Mouse (Mus musculus) midbrain, embryonic 12.5 days (tissue): ENCODE results near the gene R3hdml. TPM values are rescaled to one million over a fixed set of nuclear protein-coding genes. Genes with fewer than 3 reads are reported as not detected.
"Not testable (repeated sequence)": the region's sequence is repeated elsewhere in the genome, so short reads cannot be mapped to it uniquely, and the experiment has no call there.

Source experiments
- ATAC-seq: fragments of 200-750 bp; cut with Nextera tagmentation; 2 replicates; pipeline ENCODE4 v1.8.0; 2017; ENCODE audit warnings: low read depth, moderate TSS enrichment, moderate library complexity; ENCODE audit not compliant: low FRiP score
- H3K27ac ChIP-seq: fragments of 300-500 bp; sonication (generic); replicated peaks from 2 replicates; pipeline ENCODE4 v1.5.1; 2016; ENCODE audit warnings: mild to moderate bottlenecking
- H3K27me3 ChIP-seq: fragments of 300-500 bp; sonication (generic); 2 replicates; pipeline ENCODE4 v1.6.1; 2016; ENCODE audit warnings: mild to moderate bottlenecking
- H3K36me3 ChIP-seq: fragments of 300-500 bp; sonication (generic); 2 replicates; pipeline ENCODE4 v1.6.1; 2016
- H3K4me1 ChIP-seq: fragments of 300-500 bp; sonication (generic); 2 replicates; pipeline ENCODE4 v1.6.1; 2016
- H3K4me2 ChIP-seq: fragments of 300-500 bp; sonication (generic); replicated peaks from 2 replicates; pipeline ENCODE4 v1.6.1; 2016; ENCODE audit warnings: mild to moderate bottlenecking, moderate library complexity
- H3K4me3 ChIP-seq: fragments of 300-500 bp; sonication (generic); 2 replicates; pipeline ENCODE4 v1.5.1; 2016; ENCODE audit warnings: mild to moderate bottlenecking
- H3K9ac ChIP-seq: fragments of 300-500 bp; sonication (generic); replicated peaks from 2 replicates; pipeline ENCODE4 v1.6.1; 2016; ENCODE audit warnings: mild to moderate bottlenecking, moderate library complexity
- H3K9me3 ChIP-seq: fragments of 300-500 bp; sonication (generic); 2 replicates; pipeline ENCODE4 v1.6.1; 2016; ENCODE audit warnings: mild to moderate bottlenecking
- WGBS: fragments of 180-500 bp; shearing (Covaris S2); methylation state at CpG from one replicate; pipeline ENCODE4 v1.1.7; 2016; 5-methylcytosine and 5-hydroxymethylcytosine counted together
- polyA plus RNA-seq: library from polyadenylated mRNA; unstranded; fragments of >200 nt; fragmentation: Nextera tagmentation; extraction: Ambion mirVana; gene quantifications from 2 replicates; pipeline ENCODE4 v1.2.1, GENCODE M21; 2016

Gene R3hdml
- not detected in 2 replicates for polyA plus RNA-seq

GRCm38 (mm10) chr2:163492018-163492417 is at the start of gene R3hdml:
R3hdml (plus strand) TSS chr2:163492318.
- ATAC-seq: no peak
- Histone ChIP-seq H3K4me1 (peaks cover 11% of the 10 kb centered on the region; the same call in 1 of the 2 replicates), H3K4me2 (no peak within 1 kb of the TSS), H3K4me3 (no peak within 1 kb of the TSS), H3K27ac (no peak within 1 kb of the TSS), H3K9ac (no peak within 1 kb of the TSS), H3K36me3 (no peaks in the 10 kb centered on the region), H3K27me3 (no peaks in the 10 kb centered on the region), H3K9me3 (no peaks in the 10 kb centered on the region)
- 77% methylated on average over 5 of the region's 5 CpGs for WGBS

GRCm38 (mm10) chr2:163443543-163443942 is 48.6 kb upstream of the R3hdml start:
- peaks cover 27% of the 10 kb centered on the region for H3K4me1 ChIP-seq
- no peak overlapping the region for H3K9ac ChIP-seq
- H3K9me3 ChIP-seq: no peaks in the 10 kb centered on the region
- H3K27ac ChIP-seq: no peak overlapping the region
- no peak overlapping the region for H3K4me2 ChIP-seq
- ATAC-seq: no peak
- 0 out of 2 replicates have a peak, but pooled peaks cover 4% of the 10 kb centered on the region for H3K27me3 ChIP-seq
- no peak overlapping the region for H3K4me3 ChIP-seq
- 72% methylated on average over 6 of the region's 6 CpGs for WGBS
- peaks cover 21% of the 10 kb centered on the region for H3K36me3 ChIP-seq

- ATAC-seq: no peak
- no peak overlapping the region for H3K9ac ChIP-seq
- 75% methylated on average over 7 of the region's 7 CpGs for WGBS
Measured at GRCm38 (mm10) chr2:163444017-163444416, 48.1 kb upstream of the R3hdml start.

GRCm38 (mm10) chr2:163447375-163447774 is 44.7 kb upstream of the R3hdml start:
- WGBS: 75% methylated on average over 11 of the region's 12 CpGs
- no peak overlapping the region for H3K27ac ChIP-seq
- peaks cover 33% of the 10 kb centered on the region for H3K36me3 ChIP-seq
- ATAC-seq: no peak
- no peak overlapping the region for H3K4me2 ChIP-seq
- H3K9ac ChIP-seq: no peak overlapping the region
- H3K4me3 ChIP-seq: no peak overlapping the region
- H3K27me3 ChIP-seq: no peaks in the 10 kb centered on the region; the same call in 1 of the 2 replicates
- H3K4me1 ChIP-seq: no peaks in the 10 kb centered on the region
- no peaks in the 10 kb centered on the region for H3K9me3 ChIP-seq

More at GRCm38 (mm10) chr2:163444017-163444416, 48.1 kb upstream of the R3hdml start:
- no peaks in the 10 kb centered on the region for H3K27me3 ChIP-seq
- H3K9me3 ChIP-seq: no peaks in the 10 kb centered on the region
- no peak overlapping the region for H3K4me3 ChIP-seq
- no peak overlapping the region for H3K27ac ChIP-seq
- H3K4me2 ChIP-seq: no peak overlapping the region
- peaks cover 22% of the 10 kb centered on the region for H3K4me1 ChIP-seq
- H3K36me3 ChIP-seq: peaks cover 22% of the 10 kb centered on the region

GRCm38 (mm10) chr2:163449276-163449675 is 42.8 kb upstream of the R3hdml start:
- H3K4me1 ChIP-seq: no peaks in the 10 kb centered on the region
- H3K4me2 ChIP-seq: no peak overlapping the region
- no peak overlapping the region for H3K27ac ChIP-seq
- no peak overlapping the region for H3K9ac ChIP-seq
- H3K27me3 ChIP-seq: no peaks in the 10 kb centered on the region; the same call in 1 of the 2 replicates
- H3K9me3 ChIP-seq: no peaks in the 10 kb centered on the region
- ATAC-seq: no peak
- WGBS: 75% methylated on average over 3 of the region's 3 CpGs
- no peak overlapping the region for H3K4me3 ChIP-seq
- peaks cover 49% of the 10 kb centered on the region for H3K36me3 ChIP-seq

GRCm38 (mm10) chr2:163450668-163451295 is 41.3 kb upstream of the R3hdml start:
- 80% methylated on average over 6 of the region's 6 CpGs for WGBS
- peaks cover 60% of the 10 kb centered on the region for H3K36me3 ChIP-seq

GRCm38 (mm10) chr2:163452738-163453137 is 39.4 kb upstream of the R3hdml start:
- WGBS: 89% methylated on average over 6 of the region's 6 CpGs
- Histone ChIP-seq H3K27me3 (no peaks in the 10 kb centered on the region; the same call in 1 of the 2 replicates), H3K27ac (no peak overlapping the region), H3K9ac (no peak overlapping the region), H3K4me1 (no peaks in the 10 kb centered on the region), H3K9me3 (no peaks in the 10 kb centered on the region), H3K4me2 (no peak overlapping the region), H3K36me3 (peaks cover 45% of the 10 kb centered on the region), H3K4me3 (no peak overlapping the region)
- no peak for ATAC-seq

More at GRCm38 (mm10) chr2:163450668-163451295, 41.3 kb upstream of the R3hdml start:
- Histone ChIP-seq H3K9ac (no peak overlapping the region), H3K27ac (no peak overlapping the region), H3K27me3 (no peaks in the 10 kb centered on the region; the same call in 1 of the 2 replicates), H3K4me2 (no peak overlapping the region), H3K9me3 (no peaks in the 10 kb centered on the region), H3K4me1 (no peaks in the 10 kb centered on the region), H3K4me3 (no peak overlapping the region)
- ATAC-seq: no peak

- no peak overlapping the region for H3K9ac ChIP-seq
- 94% methylated on average over 13 of the region's 13 CpGs for WGBS
- H3K9me3 ChIP-seq: no peaks in the 10 kb centered on the region
- H3K4me3 ChIP-seq: no peak overlapping the region
- H3K27ac ChIP-seq: no peak overlapping the region
- H3K4me2 ChIP-seq: no peak overlapping the region
- peaks cover 40% of the 10 kb centered on the region for H3K36me3 ChIP-seq
- H3K27me3 ChIP-seq: peaks cover 6% of the 10 kb centered on the region
- no peak for ATAC-seq
- no peaks in the 10 kb centered on the region for H3K4me1 ChIP-seq
Measured at GRCm38 (mm10) chr2:163453378-163453777, 38.7 kb upstream of the R3hdml start.

GRCm38 (mm10) chr2:163458539-163459265 is 33.4 kb upstream of the R3hdml start:
- H3K27ac ChIP-seq: no peak overlapping the region
- peaks cover 17% of the 10 kb centered on the region for H3K27me3 ChIP-seq
- H3K4me1 ChIP-seq: no peaks in the 10 kb centered on the region
- no peak overlapping the region for H3K9ac ChIP-seq
- 58% methylated on average over 27 of the region's 27 CpGs for WGBS
- ATAC-seq: no peak
- H3K4me2 ChIP-seq: 0 out of 2 replicates have a peak overlapping the region, but pooled peaks have one; percentile 14
- peaks cover 15% of the 10 kb centered on the region for H3K36me3 ChIP-seq
- H3K4me3 ChIP-seq: no peak overlapping the region
- H3K9me3 ChIP-seq: no peaks in the 10 kb centered on the region

GRCm38 (mm10) chr2:163459380-163459779 is 32.7 kb upstream of the R3hdml start:
- Histone ChIP-seq H3K9ac (no peak overlapping the region), H3K4me1 (no peaks in the 10 kb centered on the region), H3K9me3 (no peaks in the 10 kb centered on the region), H3K27ac (no peak overlapping the region), H3K4me2 (0 out of 2 replicates have a peak overlapping the region, but pooled peaks have one; percentile 14), H3K36me3 (peaks cover 9% of the 10 kb centered on the region), H3K27me3 (peaks cover 17% of the 10 kb centered on the region), H3K4me3 (no peak overlapping the region)
- 51% methylated on average over 10 of the region's 10 CpGs for WGBS
- ATAC-seq: no peak

- Histone ChIP-seq H3K27ac (no peak overlapping the region), H3K4me3 (no peak overlapping the region), H3K36me3 (no peaks in the 10 kb centered on the region), H3K27me3 (peaks cover 17% of the 10 kb centered on the region), H3K9me3 (no peaks in the 10 kb centered on the region), H3K4me1 (no peaks in the 10 kb centered on the region), H3K4me2 (no peak overlapping the region), H3K9ac (no peak overlapping the region)
- 89% methylated on average over 8 of the region's 8 CpGs for WGBS
- ATAC-seq: no peak
Measured at GRCm38 (mm10) chr2:163460622-163461021, 31.5 kb upstream of the R3hdml start.

- not testable (repeated sequence) for H3K4me2 ChIP-seq, H3K27ac ChIP-seq, H3K4me1 ChIP-seq, ATAC-seq, H3K4me3 ChIP-seq, H3K36me3 ChIP-seq, H3K9ac ChIP-seq, H3K9me3 ChIP-seq
- H3K27me3 ChIP-seq: peaks cover 17% of the 10 kb centered on the region
- 94% methylated on average over 9 of the region's 9 CpGs for WGBS
Measured at GRCm38 (mm10) chr2:163461307-163461706, 30.8 kb upstream of the R3hdml start.
